Mouse (Mus musculus) gastrocnemius, adult 2 months (tissue): Measurements from ENCODE around the gene Ufsp2. TPM values are rescaled to one million over a fixed set of nuclear protein-coding genes. Genes with fewer than 3 reads are reported as not detected.

Experiments used
- DNase-seq: peaks from one replicate; pipeline ENCODE4 v3.0.0; 2022
- H3K27ac ChIP-seq: fragments of 200-600 bp; 2 replicates; pipeline ENCODE4 v1.8.1; 2022; ENCODE audit warnings: mild to moderate bottlenecking
- H3K4me3 ChIP-seq: fragments of 200-600 bp; 2 replicates; pipeline ENCODE4 v1.8.1; 2022; ENCODE audit warnings: mild to moderate bottlenecking, moderate library complexity
- CTCF ChIP-seq: fragments of 200-600 bp; IDR thresholded peaks from 2 replicates; pipeline ENCODE4 v1.8.1; 2022; ENCODE audit warnings: antibody characterized with exemption, mild to moderate bottlenecking, moderate library complexity
- intact Hi-C: fragments of 180-260 bp; cut with DNase I; formaldehyde crosslinking; loops from one replicate; pipeline ENCODE4 v1.15.1; 2025
- total RNA-seq, 2 experiments: library from RNA; stranded (reverse); gene quantifications; 2 replicates each; pipeline ENCODE4 v1.2.3; 2021

The Ufsp2 gene
- total RNA-seq, 2 experiments from 2014 or later = 36.0 to 43.8 TPM

DNA sequence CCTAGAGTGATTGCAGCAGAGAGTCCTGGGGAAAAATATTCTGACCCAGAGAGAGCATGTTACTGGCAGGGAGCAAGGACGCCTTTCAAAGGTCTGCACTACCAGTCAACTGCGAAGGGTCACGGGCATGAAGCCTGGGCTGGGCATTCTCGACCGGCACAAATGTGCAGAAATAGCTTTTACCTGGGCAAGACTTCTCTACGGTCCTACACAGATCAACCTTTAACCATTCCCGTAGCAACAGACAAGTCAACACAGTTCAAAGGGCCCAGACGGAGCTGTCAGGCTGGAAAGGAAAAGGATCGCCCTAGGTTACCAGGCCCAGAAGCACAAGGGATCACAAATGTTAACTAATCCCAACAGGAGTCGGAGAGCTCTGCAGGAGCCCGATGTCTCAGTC lies 60.9 kb downstream of the Ufsp2 start:
- no peak for TF ChIP-seq CTCF
- intact Hi-C loops = no loop called here
- Histone ChIP-seq H3K27ac (no peak overlapping the region), H3K4me3 (no peak overlapping the region)
- no peak for DNase-seq

GRCm38 (mm10) chr8:46039666-46040065 lies 64.3 kb downstream of the Ufsp2 start:
- no peak overlapping the region for H3K4me3 ChIP-seq
- TF ChIP-seq CTCF = no peak
- intact Hi-C loops = no loop called here
- H3K27ac ChIP-seq = no peak overlapping the region
- DNase-seq = no peak

- DNase-seq = no peak
- intact Hi-C loops = no loop called here
- no peak overlapping the region for H3K4me3 ChIP-seq
- TF ChIP-seq CTCF = no peak
- no peak overlapping the region for H3K27ac ChIP-seq
Measured at GRCm38 (mm10) chr8:46040260-46040659, 64.9 kb downstream of the Ufsp2 start.

Other genes with a start within 250 kb of the Ufsp2 start
- gene Pdlim3, start 90.1 kb upstream of the Ufsp2 start, total RNA-seq = 100 to 1,000 TPM; 516 to 675 TPM
- not detected for gene Ccdc110, start 40.9 kb upstream of the Ufsp2 start, total RNA-seq
- under 1 TPM; 0.28 to 0.59 TPM for gene 1700029J07Rik, start 276 bp upstream of the Ufsp2 start, total RNA-seq
- 1 to 10 TPM; 1.9 to 2.2 TPM for gene Lrp2bp, start 23.8 kb downstream of the Ufsp2 start, total RNA-seq
- gene Ankrd37, start 30.2 kb downstream of the Ufsp2 start, total RNA-seq = 1 to 10 TPM; 1.9 to 6.2 TPM
- 10 to 100 TPM; 12.4 to 13.0 TPM for gene Cfap97, start 176.2 kb downstream of the Ufsp2 start, total RNA-seq
- 1 to 10 TPM; 6.0 to 6.4 TPM for gene Snx25, start 176.6 kb downstream of the Ufsp2 start, total RNA-seq
- 1,000 to 10,000 TPM; 2,736 to 3,418 TPM for gene Slc25a4, start 235.8 kb downstream of the Ufsp2 start, total RNA-seq